Mouse (Mus musculus): ENCODE results near the gene Zic4. TPM values are rescaled to one million over a fixed set of nuclear protein-coding genes. Genes with fewer than 3 reads are reported as not detected.

Gene Zic4
- polyA plus RNA-seq, 1 experiment from 2014 or later = 0.74 TPM

- no peaks in the 10 kb centered on the region for H3K9me3 ChIP-seq
- peaks cover 3% of the 10 kb centered on the region for H3K4me1 ChIP-seq (replicated peaks)
- no peak for ATAC-seq (ENCODE audit: insufficient number of reproducible peaks, insufficient read depth, low FRiP score, low TSS enrichment, low read depth)
- 2% methylated on average over 7 of the region's 7 CpGs for WGBS
- no peak overlapping the region for H3K27ac ChIP-seq
- H3K9ac ChIP-seq (replicated peaks) = no peak overlapping the region
- H3K4me3 ChIP-seq (replicated peaks) = no peak overlapping the region; the same call in 1 of the 2 replicates
- peaks cover 78% of the 10 kb centered on the region for H3K27me3 ChIP-seq
- H3K36me3 ChIP-seq = no peaks in the 10 kb centered on the region
- H3K4me2 ChIP-seq = peak overlapping the region; percentile 50
Measured at GRCm38 (mm10) chr9:91355270-91355589, 7.0 kb upstream of the Zic4 start.

- peaks cover 75% of the 10 kb centered on the region for H3K27me3 ChIP-seq
- no peaks in the 10 kb centered on the region for H3K36me3 ChIP-seq
- H3K4me3 ChIP-seq (replicated peaks) = peak overlapping the region; percentile 28
- peak; percentile 35; the same call in 1 of the 2 replicates for ATAC-seq (ENCODE audit: insufficient number of reproducible peaks, insufficient read depth, low FRiP score, low TSS enrichment, low read depth)
- no peaks in the 10 kb centered on the region for H3K9me3 ChIP-seq
- no peak overlapping the region for H3K9ac ChIP-seq (replicated peaks)
- peaks cover 2% of the 10 kb centered on the region for H3K4me1 ChIP-seq (replicated peaks)
- H3K4me2 ChIP-seq = peak overlapping the region; percentile 50
- WGBS = under 1% methylated on average over 32 of the region's 35 CpGs
- H3K27ac ChIP-seq = no peak overlapping the region
Measured at GRCm38 (mm10) chr9:91355629-91356352, 6.4 kb upstream of the Zic4 start.

DNA sequence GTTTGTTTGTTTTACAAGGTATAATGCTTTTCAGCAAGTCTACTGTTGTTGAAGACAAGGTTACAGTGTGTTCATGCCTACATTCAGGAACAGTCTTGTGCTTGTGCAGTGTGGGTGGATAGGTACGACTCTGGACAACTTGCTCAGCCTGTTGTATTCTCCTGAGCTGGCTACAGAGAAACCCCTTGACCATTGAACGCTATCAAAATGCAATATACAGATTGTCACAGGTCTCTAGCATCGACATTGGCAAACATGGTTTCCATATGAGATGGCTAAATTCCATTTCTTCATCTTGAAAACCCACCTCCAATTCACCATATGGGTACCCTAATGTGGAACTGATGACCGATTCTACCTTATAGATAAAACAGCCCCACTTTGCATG is 5.9 kb upstream of the Zic4 start:
- 9% methylated on average over 4 of the region's 4 CpGs for WGBS
- no peak overlapping the region for H3K4me3 ChIP-seq (replicated peaks)

GRCm38 (mm10) chr9:91357321-91357720 is 4.9 kb upstream of the Zic4 start:
- under 1% methylated on average over 3 of the region's 3 CpGs for WGBS
- Histone ChIP-seq H3K9me3 (no peaks in the 10 kb centered on the region), H3K27me3 (peaks cover 77% of the 10 kb centered on the region), H3K9ac (replicated peaks) (no peak overlapping the region), H3K36me3 (no peaks in the 10 kb centered on the region), H3K4me3 (replicated peaks) (no peak overlapping the region), H3K4me1 (replicated peaks) (peaks cover 5% of the 10 kb centered on the region; the same call in 1 of the 2 replicates), H3K27ac (no peak overlapping the region), H3K4me2 (no peak overlapping the region)
- ATAC-seq (ENCODE audit: insufficient number of reproducible peaks, insufficient read depth, low FRiP score, low TSS enrichment, low read depth) = no peak

More for the DNA sequence above, 5.9 kb upstream of the Zic4 start:
- Histone ChIP-seq H3K4me1 (replicated peaks) (no peaks in the 10 kb centered on the region; the same call in 1 of the 2 replicates), H3K9ac (replicated peaks) (no peak overlapping the region), H3K9me3 (no peaks in the 10 kb centered on the region), H3K36me3 (no peaks in the 10 kb centered on the region), H3K4me2 (no peak overlapping the region), H3K27me3 (peaks cover 75% of the 10 kb centered on the region), H3K27ac (no peak overlapping the region)
- no peak for ATAC-seq (ENCODE audit: insufficient number of reproducible peaks, insufficient read depth, low FRiP score, low TSS enrichment, low read depth)

- Histone ChIP-seq H3K4me3 (replicated peaks) (no peak overlapping the region), H3K9ac (replicated peaks) (no peak overlapping the region), H3K27me3 (peaks cover 78% of the 10 kb centered on the region), H3K4me1 (replicated peaks) (peaks cover 6% of the 10 kb centered on the region; the same call in 1 of the 2 replicates), H3K9me3 (no peaks in the 10 kb centered on the region), H3K4me2 (no peak overlapping the region), H3K36me3 (no peaks in the 10 kb centered on the region), H3K27ac (no peak overlapping the region)
- 8% methylated on average over 10 of the region's 10 CpGs for WGBS
- no peak for ATAC-seq (ENCODE audit: insufficient number of reproducible peaks, insufficient read depth, low FRiP score, low TSS enrichment, low read depth)
Measured at GRCm38 (mm10) chr9:91358851-91359687, 3.1 kb upstream of the Zic4 start.

- WGBS = 3% methylated on average over 21 of the region's 21 CpGs
- H3K36me3 ChIP-seq = no peaks in the 10 kb centered on the region
- no peaks in the 10 kb centered on the region for H3K9me3 ChIP-seq
- H3K4me3 ChIP-seq (replicated peaks) = no peak overlapping the region
- no peak for ATAC-seq (ENCODE audit: insufficient number of reproducible peaks, insufficient read depth, low FRiP score, low TSS enrichment, low read depth)
- peaks cover 12% of the 10 kb centered on the region for H3K4me1 ChIP-seq (replicated peaks)
- no peak overlapping the region for H3K9ac ChIP-seq (replicated peaks)
- H3K27ac ChIP-seq = no peak overlapping the region
- H3K4me2 ChIP-seq = no peak overlapping the region
- peaks cover 78% of the 10 kb centered on the region for H3K27me3 ChIP-seq
Measured at GRCm38 (mm10) chr9:91360151-91361032, 1.8 kb upstream of the Zic4 start.

GRCm38 (mm10) chr9:91361033-91361855 is 969 bp upstream of the Zic4 start:
- Histone ChIP-seq H3K27ac (no peak overlapping the region), H3K27me3 (peaks cover 78% of the 10 kb centered on the region), H3K9ac (replicated peaks) (no peak overlapping the region), H3K4me2 (peak overlapping the region; percentile 46), H3K9me3 (no peaks in the 10 kb centered on the region), H3K4me1 (replicated peaks) (peaks cover 12% of the 10 kb centered on the region), H3K36me3 (no peaks in the 10 kb centered on the region), H3K4me3 (replicated peaks) (peak overlapping the region; percentile 32; the same call in 1 of the 2 replicates)
- ATAC-seq (ENCODE audit: insufficient number of reproducible peaks, insufficient read depth, low FRiP score, low TSS enrichment, low read depth) = no peak
- under 1% methylated on average over 35 of the region's 35 CpGs for WGBS

DNA sequence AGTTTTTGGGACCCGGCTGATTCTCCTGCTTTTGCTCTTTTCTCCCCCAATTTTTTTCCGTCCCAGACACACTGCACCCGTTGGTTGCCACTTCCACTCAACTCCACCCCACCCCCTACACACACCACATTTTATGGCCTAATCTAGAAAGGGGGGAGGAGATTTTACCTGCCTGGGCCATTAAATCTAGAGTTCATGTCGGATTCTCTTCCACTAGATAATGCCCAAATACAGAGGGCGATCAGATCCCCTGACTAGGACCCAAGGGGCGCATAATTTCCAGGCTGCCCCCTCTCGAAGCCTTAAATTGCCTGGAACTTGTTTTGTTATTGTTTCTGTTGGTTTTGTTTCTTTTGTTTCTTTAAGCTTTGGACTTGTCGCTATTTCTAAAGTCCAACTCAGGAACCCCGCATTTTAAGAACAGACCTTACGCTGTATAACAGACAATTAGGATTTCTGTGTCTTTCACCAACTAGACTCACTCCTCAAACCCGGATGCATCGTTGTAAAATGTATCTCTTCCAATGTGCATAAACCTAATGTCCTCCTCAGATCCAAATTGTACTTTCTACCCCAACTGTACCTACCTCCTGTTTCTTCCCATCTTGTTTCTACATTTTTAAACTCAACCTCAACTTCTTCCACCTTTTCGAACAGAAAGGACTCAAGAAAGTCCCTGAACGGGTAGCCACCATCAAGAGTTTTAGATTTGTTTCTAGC is 958 bp downstream of the Zic4 start:
- H3K9ac ChIP-seq (replicated peaks) = no peak overlapping the region

GRCm38 (mm10) chr9:91363814-91364126 is 1.6 kb downstream of the Zic4 start:
- Histone ChIP-seq H3K9me3 (no peaks in the 10 kb centered on the region), H3K4me2 (no peak overlapping the region), H3K4me1 (replicated peaks) (peaks cover 12% of the 10 kb centered on the region), H3K36me3 (no peaks in the 10 kb centered on the region), H3K4me3 (replicated peaks) (peak overlapping the region; percentile 28; the same call in 1 of the 2 replicates), H3K9ac (replicated peaks) (no peak overlapping the region), H3K27me3 (peaks cover 91% of the 10 kb centered on the region), H3K27ac (no peak overlapping the region)
- no peak for ATAC-seq (ENCODE audit: insufficient number of reproducible peaks, insufficient read depth, low FRiP score, low TSS enrichment, low read depth)
- WGBS = 1% methylated on average over 7 of the region's 7 CpGs

More for the DNA sequence above, 958 bp downstream of the Zic4 start:
- Histone ChIP-seq H3K9me3 (no peaks in the 10 kb centered on the region), H3K4me1 (replicated peaks) (peaks cover 12% of the 10 kb centered on the region), H3K27me3 (peaks cover 85% of the 10 kb centered on the region), H3K4me3 (replicated peaks) (no peak overlapping the region), H3K36me3 (no peaks in the 10 kb centered on the region), H3K27ac (no peak overlapping the region), H3K4me2 (no peak overlapping the region)
- no peak for ATAC-seq (ENCODE audit: insufficient number of reproducible peaks, insufficient read depth, low FRiP score, low TSS enrichment, low read depth)
- 2% methylated on average over 14 of the region's 14 CpGs for WGBS
